Mouse (Mus musculus): ENCODE results near the gene Sat2. TPM values are rescaled to one million over a fixed set of nuclear protein-coding genes. Genes with fewer than 3 reads are reported as not detected.

The Sat2 gene
- total and polyA plus RNA-seq, 3 experiments, result not detected

GRCm38 (mm10) chr11:69661221-69661881 lies 39.5 kb downstream of the Sat2 start:
- Histone ChIP-seq H3K27ac (ENCODE audit: insufficient read depth, low read depth) (no peak overlapping the region), H3K4me3 (replicated peaks in 1 of 3; ENCODE audit: low read depth in 2 of 3, low read length in 2 of 3, poor library complexity in 1 of 3) (peak overlapping the region; percentile 48 to 70 (median 66)), H3K9me3 (replicated peaks; ENCODE audit: low read length) (no peaks in the 10 kb centered on the region), H3K27me3 (replicated peaks) (no peaks in the 10 kb centered on the region), H3K4me1 (ENCODE audit: control insufficient read depth in 1 of 2, insufficient read depth in 2 of 2) (peaks cover 14 to 71% of the 10 kb centered on the region in 2 experiments), H3K36me3 (replicated peaks in 1 of 2; ENCODE audit: control insufficient read depth in 1 of 2, insufficient read depth in 1 of 2, low read length in 1 of 2) (peaks cover 36 to 56% of the 10 kb centered on the region in 2 experiments), H3K4me2 (ENCODE audit: insufficient read depth, low read depth, poor library complexity, severe bottlenecking) (peak overlapping the region; percentile 52), H3K79me2 (replicated peaks; ENCODE audit: control insufficient read depth, extremely low read depth, insufficient read depth, poor library complexity, severe bottlenecking) (peaks cover 27% of the 10 kb centered on the region), H3K9ac (ENCODE audit: insufficient read depth, low read depth) (peak overlapping the region; percentile 97)
- TF ChIP-seq MAX (IDR thresholded peaks at IDR 0.05; ENCODE audit: low read length), result no peak
- no peak for TF ChIP-seq RAD21 (IDR thresholded peaks at IDR 0.05; ENCODE audit: low read depth, low read length)
- no peak for TF ChIP-seq IRF4 (IDR thresholded peaks at IDR 0.05; ENCODE audit: low read depth, low read length)
- TF ChIP-seq CTCF (conservative IDR thresholded peaks at IDR 0.05 in 1 of 2, IDR thresholded peaks at IDR 0.05 in 1 of 2; ENCODE audit: low read depth in 2 of 2, low read length in 2 of 2), result peak in 1 of 2 experiments; percentile 27; a peak in 1 of 4 replicates
- TF ChIP-seq CHD1 (IDR thresholded peaks at IDR 0.05; ENCODE audit: low read depth, low read length), result no peak; the same call in 1 of the 2 replicates
- no peak for TF ChIP-seq USF1 (IDR thresholded peaks at IDR 0.05; ENCODE audit: low read depth, low read length)
- dilution Hi-C loops (cut with MboI; ENCODE audit: extremely low pct_ligation_motif_present, extremely low pct_unique_long_range_greater_than_20kb, low sequenced_read_pairs) (no loop called here), in situ Hi-C loops (cut with MboI; ENCODE audit: low pct_ligation_motif_present, low pct_unique_long_range_greater_than_20kb, low sequenced_read_pairs) (no loop called here)
- DNase-seq (ENCODE audit: extremely low read depth), result no peak

GRCm38 (mm10) chr11:69662213-69662966 lies 40.6 kb downstream of the Sat2 start, which contains the start of gene Mpdu1:
Gene Mpdu1 (minus strand): TSS chr11:69662642.
- no peaks in the 10 kb centered on the region for H3K9me3 ChIP-seq (replicated peaks; ENCODE audit: low read length)
- DNase-seq (ENCODE audit: extremely low read depth), result peak; percentile 99
- TF ChIP-seq UBTF (IDR thresholded peaks at IDR 0.05; ENCODE audit: low read depth, low read length) (0 out of 2 replicates have a peak, but pooled peaks have one; percentile 42), IRF4 (IDR thresholded peaks at IDR 0.05; ENCODE audit: low read depth, low read length) (peak; percentile 67), POLR2AphosphoS2 (IDR thresholded peaks at IDR 0.05; ENCODE audit: low read depth, low read length) (peak; percentile 91), ZC3H11A (IDR thresholded peaks at IDR 0.05; ENCODE audit: low read depth, low read length) (no peak), MYC (IDR thresholded peaks at IDR 0.05; ENCODE audit: low read depth, low read length) (peak; percentile 94), RCOR1 (conservative IDR thresholded peaks at IDR 0.05; ENCODE audit: low read depth, low read length) (peak; percentile 63; the same call in 1 of the 2 replicates), NELFE (IDR thresholded peaks at IDR 0.05; ENCODE audit: low read depth, low read length) (peak; percentile 98), NRF1 (IDR thresholded peaks at IDR 0.05; ENCODE audit: low read depth, low read length) (peak; percentile 94), ELF1 (IDR thresholded peaks at IDR 0.05; ENCODE audit: low read depth, low read length) (peak; percentile 92), SIN3A (IDR thresholded peaks at IDR 0.05; ENCODE audit: low read length) (peak; percentile 88), POLR2A (IDR thresholded peaks at IDR 0.05; ENCODE audit: low read depth, low read length) (peak; percentile 98), ZKSCAN1 (IDR thresholded peaks at IDR 0.05; ENCODE audit: borderline replicate concordance, low read depth, low read length) (no peak), TCF12 (IDR thresholded peaks at IDR 0.05; ENCODE audit: low read depth, low read length) (peak; percentile 99), EP300 (IDR thresholded peaks at IDR 0.05; ENCODE audit: low read length) (no peak), KAT2A (IDR thresholded peaks at IDR 0.05; ENCODE audit: insufficient replicate concordance, low read length) (peak; percentile 91), BHLHE40 (IDR thresholded peaks at IDR 0.05; ENCODE audit: low read depth, low read length) (peak; percentile 33), MAZ (IDR thresholded peaks at IDR 0.05; ENCODE audit: low read depth, low read length) (peak; percentile 97), RAD21 (IDR thresholded peaks at IDR 0.05; ENCODE audit: low read depth, low read length) (peak; percentile 34), SMC3 (IDR thresholded peaks at IDR 0.05; ENCODE audit: low read depth, low read length) (no peak), MAX (IDR thresholded peaks at IDR 0.05; ENCODE audit: low read length) (peak; percentile 94), HCFC1 (IDR thresholded peaks at IDR 0.05; ENCODE audit: low read depth, low read length) (peak; percentile 82), MEF2A (IDR thresholded peaks at IDR 0.05; ENCODE audit: borderline replicate concordance, low read depth, low read length) (peak; percentile 74; the same call in 1 of the 2 replicates), USF2 (conservative IDR thresholded peaks at IDR 0.05; ENCODE audit: low read depth, low read length) (no peak), PAX5 (IDR thresholded peaks at IDR 0.05; ENCODE audit: low read length) (no peak), MAFK (IDR thresholded peaks at IDR 0.05; ENCODE audit: insufficient replicate concordance, low read length) (no peak), MXI1 (IDR thresholded peaks at IDR 0.05; ENCODE audit: low read depth, low read length) (peak; percentile 89), GABPA (IDR thresholded peaks at IDR 0.05; ENCODE audit: insufficient replicate concordance, low read depth, low read length) (no peak; the same call in 1 of the 2 replicates)

More at GRCm38 (mm10) chr11:69662213-69662966, 40.6 kb downstream of the Sat2 start, which contains the start of gene Mpdu1:
- dilution Hi-C loops (cut with MboI; ENCODE audit: extremely low pct_ligation_motif_present, extremely low pct_unique_long_range_greater_than_20kb, low sequenced_read_pairs), result no loop called here
- Histone ChIP-seq H3K4me3 (replicated peaks in 1 of 3; ENCODE audit: low read depth in 2 of 3, low read length in 2 of 3, poor library complexity in 1 of 3) (peak within 1 kb of the TSS; percentile 66 to 70 (median 70)), H3K9ac (ENCODE audit: insufficient read depth, low read depth) (peak within 1 kb of the TSS; percentile 97), H3K27ac (ENCODE audit: insufficient read depth, low read depth) (peak within 1 kb of the TSS; percentile 95), H3K36me3 (replicated peaks in 1 of 2; ENCODE audit: control insufficient read depth in 1 of 2, insufficient read depth in 1 of 2, low read length in 1 of 2) (peaks cover 32 to 50% of the 10 kb centered on the region in 2 experiments), H3K4me2 (ENCODE audit: insufficient read depth, low read depth, poor library complexity, severe bottlenecking) (peak within 1 kb of the TSS; percentile 65), H3K4me1 (ENCODE audit: control insufficient read depth in 1 of 2, insufficient read depth in 2 of 2) (peaks cover 18 to 68% of the 10 kb centered on the region in 2 experiments), H3K79me2 (replicated peaks; ENCODE audit: control insufficient read depth, extremely low read depth, insufficient read depth, poor library complexity, severe bottlenecking) (peaks cover 27% of the 10 kb centered on the region), H3K27me3 (replicated peaks) (no peaks in the 10 kb centered on the region)
- in situ Hi-C loops (cut with MboI; ENCODE audit: low pct_ligation_motif_present, low pct_unique_long_range_greater_than_20kb, low sequenced_read_pairs), result no loop called here

Measured in CH12.LX (cell line).